Comparison of ENCODE assay signal across 21 mouse cellular contexts in genomic region chr8:88177291-88177690, GRCm38 (mm10). TPM values are rescaled to one million over a fixed set of nuclear protein-coding genes. Genes with fewer than 3 reads are reported as not detected.
DNase-seq lines count a peak whose midpoint lies in the region; ATAC-seq lines count a peak whose summit lies in the region.
"Had no signal": no experiment of that assay in that cellular context is flagged by ENCODE, and none has a peak within 500 bp of the region (broad histone marks: within the 10 kb centered on the region; RNA-seq: fewer than 3 reads in every experiment).

No protein-coding gene starts in this region.

- no peak overlapping the region for H3K4me3 ChIP-seq in heart, embryonic 10.5 days
- H3K4me3 ChIP-seq: embryonic facial prominence, embryonic 12.5 days; forebrain, embryonic 12.5 days; heart, embryonic 15.5 days had no signal

- no peaks in the 10 kb centered on the region for H3K27me3 ChIP-seq in heart, embryonic 10.5 days (ENCODE audit: insufficient read depth, poor library complexity, severe bottlenecking)
- H3K27me3 ChIP-seq: embryonic facial prominence, embryonic 12.5 days; forebrain, embryonic 12.5 days; heart, embryonic 15.5 days had no signal

- no peak for DNase-seq in frontal cortex, postnatal 10 days (ENCODE audit: low spot score in 2 of 2)
- DNase-seq in 3T3-L1 (ENCODE audit: low read depth, low spot score) (peak; percentile 59), NIH3T3 (ENCODE audit: low read depth) (peak; percentile 34)
- peak; percentile 56 for DNase-seq in brain, adult 2 months (ENCODE audit: low read depth, low spot score)
- DNase-seq in layer of hippocampus, adult 9-10 months (ENCODE audit: low spot score): no peak
- DNase-seq in heart, embryonic 10.5 days (ENCODE audit: low spot score): no peak
- DNase-seq in embryo, embryonic 10 days (ENCODE audit: low spot score): no peak
- DNase-seq: adrenal gland, postnatal 25 days; B cell, adult 2 months; cerebellum, adult 8-10 months; cerebellum, postnatal 14 days; forebrain, postnatal 0 days; heart, adult 18-20 months; heart, postnatal 14 days; kidney, adult 11 months; kidney, adult 9 months had no signal

- H3K9me3 ChIP-seq in heart, embryonic 10.5 days: no peaks in the 10 kb centered on the region
- H3K9me3 ChIP-seq: embryonic facial prominence, embryonic 12.5 days; forebrain, embryonic 12.5 days; heart, embryonic 15.5 days had no signal

- ATAC-seq in frontal cortex, adult (ENCODE audit: low TSS enrichment): peak; percentile 76
- ATAC-seq: forebrain, postnatal 0 days had no signal

- WGBS in heart, embryonic 10.5 days: 91% methylated on average over 8 of the region's 8 CpGs

- peaks cover 15% of the 10 kb centered on the region for H3K36me3 ChIP-seq in heart, embryonic 10.5 days

- no peak overlapping the region for H3K27ac ChIP-seq in heart, embryonic 10.5 days
- H3K27ac ChIP-seq: embryonic facial prominence, embryonic 12.5 days; forebrain, embryonic 12.5 days; heart, embryonic 15.5 days; hindbrain, embryonic 14.5 days had no signal

- no peaks in the 10 kb centered on the region for H3K4me1 ChIP-seq in heart, embryonic 10.5 days
- H3K4me1 ChIP-seq: embryonic facial prominence, embryonic 12.5 days; forebrain, embryonic 12.5 days; heart, embryonic 15.5 days had no signal

RNA-seq across cellular contexts. Expression of gene Tent4b, which starts 21.7 kb away (rescaled TPM):
- polyA plus RNA-seq in heart, embryonic 10.5 days (2016; fragmentation: Nextera tagmentation; extraction: Ambion mirVana): 7.0 and 11.3 TPM in 2 replicates

RNA-seq across cellular contexts. Expression of gene Heatr3, which starts 39.6 kb away (rescaled TPM):
- 40.0 and 46.3 TPM in 2 replicates for polyA plus RNA-seq in heart, embryonic 10.5 days (2016; fragmentation: Nextera tagmentation; extraction: Ambion mirVana)

RNA-seq across cellular contexts. Expression of gene Cnep1r1, which starts 58.7 kb away (rescaled TPM):
- polyA plus RNA-seq in heart, embryonic 10.5 days (2016; fragmentation: Nextera tagmentation; extraction: Ambion mirVana): 39.8 and 49.9 TPM in 2 replicates

Comparison
In these comparisons a context has a peak if more than half of its experiments do, and no peak if none do; other contexts are left out.
1. DNase-seq: peak in 3T3-L1 (single experiment), NIH3T3 (single experiment) and brain, adult 2 months (single experiment); none in frontal cortex, postnatal 10 days (0 of 2), layer of hippocampus, adult 9-10 months (single experiment), heart, embryonic 10.5 days (single experiment) and embryo, embryonic 10 days (single experiment).